Mouse (Mus musculus) heart, embryonic 11.5 days (tissue): ENCODE data around the gene Tssc4. TPM values are rescaled to one million over a fixed set of nuclear protein-coding genes. Genes with fewer than 3 reads are reported as not detected.
A peak's percentile ranks its signal among the peaks of the same experiment; 100 is the strongest.

Experiments
- ATAC-seq: fragments of 200-750 bp; cut with Nextera tagmentation; replicated peaks from 2 replicates; pipeline ENCODE4 v1.8.0; 2017; ENCODE audit warnings: moderate library complexity; ENCODE audit not compliant: insufficient number of reproducible peaks, low FRiP score, low TSS enrichment
- H3K27ac ChIP-seq: fragments of 300-500 bp; sonication (generic); 2 replicates; pipeline ENCODE4 v1.5.1; 2014; ENCODE audit warnings: mild to moderate bottlenecking, low read depth, low read length
- H3K27me3 ChIP-seq: fragments of 300-500 bp; sonication (generic); 2 replicates; pipeline ENCODE4 v1.6.1; 2014; ENCODE audit warnings: mild to moderate bottlenecking, low read length, mixed read lengths; ENCODE audit not compliant: control insufficient read depth, insufficient read depth
- H3K36me3 ChIP-seq: fragments of 300-500 bp; sonication (generic); 2 replicates; pipeline ENCODE4 v1.6.1; 2014; ENCODE audit warnings: mild to moderate bottlenecking, low read length, moderate library complexity, mixed read lengths; ENCODE audit not compliant: control insufficient read depth, insufficient read depth
- H3K4me1 ChIP-seq: fragments of 300-500 bp; sonication (generic); 2 replicates; pipeline ENCODE4 v1.6.1; 2014; ENCODE audit warnings: low read length; ENCODE audit not compliant: control insufficient read depth, insufficient read depth
- H3K4me2 ChIP-seq: fragments of 300-500 bp; sonication (generic); 2 replicates; pipeline ENCODE4 v1.6.1; 2014; ENCODE audit warnings: mild to moderate bottlenecking, moderate library complexity
- H3K4me3 ChIP-seq: fragments of 300-500 bp; sonication (generic); 2 replicates; pipeline ENCODE4 v1.5.1; 2014; ENCODE audit warnings: low read depth, low read length
- H3K9ac ChIP-seq: fragments of 300-500 bp; sonication (generic); 2 replicates; pipeline ENCODE4 v1.6.1; 2014; ENCODE audit warnings: mild to moderate bottlenecking, low read depth, low read length, moderate library complexity
- H3K9me3 ChIP-seq: fragments of 300-500 bp; sonication (generic); replicated peaks from 2 replicates; pipeline ENCODE4 v1.6.1; 2016; ENCODE audit warnings: low read length; ENCODE audit not compliant: control insufficient read depth
- WGBS: fragments of 180-500 bp; shearing (Covaris S2); extraction: QIAGEN DNeasy Blood & Tissue Kit; methylation state at CpG from one replicate; pipeline ENCODE4 v1.1.7; 2014; ENCODE audit not compliant: insufficient replicate concordance; 5-methylcytosine and 5-hydroxymethylcytosine counted together
- polyA plus RNA-seq: library from polyadenylated mRNA; unstranded; fragments of >200 nt; fragmentation: Nextera tagmentation; extraction: Ambion mirVana; gene quantifications from 2 replicates; pipeline ENCODE4 v1.2.1, GENCODE M21; 2014

Tssc4 gene
- polyA plus RNA-seq, 1 experiment from 2014 or later: 48.4 TPM

DNA sequence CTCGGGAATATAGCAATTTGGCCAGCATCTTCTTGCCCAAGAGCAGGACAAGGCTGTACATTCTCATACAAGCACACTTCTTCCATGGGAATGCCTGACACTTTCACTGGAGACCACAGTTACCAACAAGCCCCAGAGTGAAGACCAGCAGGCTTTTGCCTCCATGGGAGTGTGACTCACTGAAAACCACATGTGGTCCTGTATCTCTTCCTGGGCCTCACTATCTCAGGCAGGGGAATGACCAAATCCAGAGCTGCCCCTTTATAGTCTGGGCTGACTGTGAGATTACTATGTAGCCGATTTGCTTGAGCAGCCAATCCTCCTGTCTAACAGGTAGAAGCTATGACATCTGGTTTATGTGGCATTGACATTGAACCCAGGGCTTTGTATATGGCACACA is 14.7 kb downstream of the Tssc4 start:
- Histone ChIP-seq H3K4me3 (no peak overlapping the region), H3K4me2 (no peak overlapping the region), H3K9me3 (no peaks in the 10 kb centered on the region), H3K9ac (no peak overlapping the region), H3K27ac (no peak overlapping the region), H3K36me3 (no peaks in the 10 kb centered on the region), H3K27me3 (peaks cover 8% of the 10 kb centered on the region), H3K4me1 (peaks cover 9% of the 10 kb centered on the region)
- 73% methylated on average over 2 of the region's 2 CpGs for WGBS
- ATAC-seq: no peak

- peaks cover 9% of the 10 kb centered on the region for H3K4me1 ChIP-seq
- ATAC-seq: no peak
Measured at GRCm38 (mm10) chr7:143086366-143086765, 17.3 kb downstream of the Tssc4 start.

GRCm38 (mm10) chr7:143087070-143087579 is 18.1 kb downstream of the Tssc4 start:
- WGBS: 49% methylated on average over 4 of the region's 4 CpGs
- ATAC-seq: peak; percentile 40
- peaks cover 9% of the 10 kb centered on the region for H3K4me1 ChIP-seq
- peak overlapping the region; percentile 46; the same call in 1 of the 2 replicates for H3K27ac ChIP-seq
- no peak overlapping the region for H3K4me3 ChIP-seq
- no peak overlapping the region for H3K9ac ChIP-seq
- no peaks in the 10 kb centered on the region for H3K36me3 ChIP-seq
- H3K4me2 ChIP-seq: 0 out of 2 replicates have a peak overlapping the region, but pooled peaks have one; percentile 11
- H3K27me3 ChIP-seq: peaks cover 11% of the 10 kb centered on the region
- H3K9me3 ChIP-seq: no peaks in the 10 kb centered on the region

More at GRCm38 (mm10) chr7:143086366-143086765, 17.3 kb downstream of the Tssc4 start:
- Histone ChIP-seq H3K9me3 (no peaks in the 10 kb centered on the region), H3K4me2 (0 out of 2 replicates have a peak overlapping the region, but pooled peaks have one; percentile 11), H3K36me3 (no peaks in the 10 kb centered on the region), H3K27ac (peak overlapping the region; percentile 46; the same call in 1 of the 2 replicates), H3K4me3 (no peak overlapping the region), H3K27me3 (peaks cover 11% of the 10 kb centered on the region), H3K9ac (no peak overlapping the region)
- WGBS: 47% methylated on average over 2 of the region's 2 CpGs

GRCm38 (mm10) chr7:143093847-143094246 is 24.8 kb downstream of the Tssc4 start:
- 67% methylated on average over 3 of the region's 3 CpGs for WGBS
- H3K9me3 ChIP-seq: no peaks in the 10 kb centered on the region
- H3K36me3 ChIP-seq: no peaks in the 10 kb centered on the region
- no peak overlapping the region for H3K9ac ChIP-seq
- no peak for ATAC-seq
- H3K27me3 ChIP-seq: peaks cover 3% of the 10 kb centered on the region; the same call in 1 of the 2 replicates
- H3K4me3 ChIP-seq: no peak overlapping the region
- no peak overlapping the region for H3K27ac ChIP-seq
- H3K4me1 ChIP-seq: no peaks in the 10 kb centered on the region
- no peak overlapping the region for H3K4me2 ChIP-seq

- H3K9me3 ChIP-seq: no peaks in the 10 kb centered on the region
- H3K9ac ChIP-seq: no peak within 1 kb of the TSS
- H3K36me3 ChIP-seq: no peaks in the 10 kb centered on the region
- no peaks in the 10 kb centered on the region for H3K4me1 ChIP-seq
- no peak within 1 kb of the TSS for H3K4me2 ChIP-seq
- 35% methylated on average over 10 of the region's 10 CpGs for WGBS
- no peak within 1 kb of the TSS for H3K4me3 ChIP-seq
- H3K27me3 ChIP-seq: no peaks in the 10 kb centered on the region; the same call in 1 of the 2 replicates
- H3K27ac ChIP-seq: no peak within 1 kb of the TSS
- 0 out of 2 replicates have a peak, but pooled peaks have one; percentile 32 for ATAC-seq
Measured at GRCm38 (mm10) chr7:143094592-143095553, 25.8 kb downstream of the Tssc4 start, which contains the start of gene Trpm5. Gene Trpm5 (minus strand): TSS chr7:143094642.

GRCm38 (mm10) chr7:143095554-143095907 is 26.5 kb downstream of the Tssc4 start:
- Histone ChIP-seq H3K4me3 (no peak overlapping the region), H3K4me1 (no peaks in the 10 kb centered on the region), H3K27ac (no peak overlapping the region), H3K9me3 (no peaks in the 10 kb centered on the region), H3K9ac (no peak overlapping the region), H3K27me3 (peaks cover 5% of the 10 kb centered on the region), H3K36me3 (no peaks in the 10 kb centered on the region), H3K4me2 (no peak overlapping the region)
- no peak for ATAC-seq
- 46% methylated on average over 1 of the region's 1 CpGs for WGBS

GRCm38 (mm10) chr7:143100759-143101158 is 31.7 kb downstream of the Tssc4 start:
- Histone ChIP-seq H3K36me3 (no peaks in the 10 kb centered on the region), H3K9me3 (no peaks in the 10 kb centered on the region), H3K27ac (no peak overlapping the region), H3K9ac (no peak overlapping the region), H3K4me3 (no peak overlapping the region), H3K4me1 (no peaks in the 10 kb centered on the region), H3K27me3 (peaks cover 21% of the 10 kb centered on the region), H3K4me2 (no peak overlapping the region)
- no peak for ATAC-seq
- 65% methylated on average over 4 of the region's 4 CpGs for WGBS

DNA sequence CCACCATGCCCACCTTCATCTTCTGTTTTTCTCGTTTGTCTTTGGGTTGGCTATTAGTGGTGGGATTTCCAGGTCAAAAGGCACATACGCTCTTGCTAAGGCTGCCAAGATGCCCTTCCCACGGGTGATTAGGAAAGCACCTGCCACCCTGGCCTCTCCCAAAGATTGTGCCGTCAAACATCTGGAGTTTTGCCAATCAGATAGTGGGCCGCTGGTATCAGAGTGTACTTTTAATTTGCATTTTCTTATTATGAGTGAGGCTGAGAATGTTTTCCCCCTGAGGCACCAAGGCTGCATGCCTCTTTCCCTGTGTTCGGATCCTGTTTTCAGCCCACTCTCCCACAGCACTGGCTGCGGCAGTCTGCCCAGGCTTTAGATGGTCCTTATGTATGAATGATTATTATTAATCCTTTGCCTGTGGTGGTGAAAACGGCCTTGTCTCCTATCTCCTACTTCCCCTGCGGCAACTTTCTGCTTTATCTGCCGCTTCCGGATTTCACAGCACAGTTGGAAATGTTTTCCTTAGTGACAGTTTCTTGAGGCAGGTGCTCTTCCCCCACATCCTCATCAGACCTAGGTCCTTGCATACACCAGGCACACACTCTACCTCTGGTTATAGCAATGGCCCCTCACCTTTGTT is 36.3 kb downstream of the Tssc4 start:
- Histone ChIP-seq H3K9ac (no peak overlapping the region), H3K27ac (no peak overlapping the region), H3K4me3 (no peak overlapping the region), H3K36me3 (no peaks in the 10 kb centered on the region), H3K9me3 (no peaks in the 10 kb centered on the region), H3K27me3 (peaks cover 48% of the 10 kb centered on the region), H3K4me2 (no peak overlapping the region), H3K4me1 (peaks cover 35% of the 10 kb centered on the region)
- no peak for ATAC-seq
- 59% methylated on average over 11 of the region's 11 CpGs for WGBS
